Mouse (Mus musculus) left cerebral cortex, adult 11 months (tissue): ENCODE data around the gene Unk.

ENCODE experiments used
- DNase-seq: peaks from one replicate; pipeline ENCODE4 v3.0.0; 2022; ENCODE audit warnings: low spot score

Gene Unk

GRCm38 (mm10) chr11:116108464-116109137, 78.5 kb downstream of the Unk start:
- no peak for DNase-seq

- DNase-seq: no peak
Measured at GRCm38 (mm10) chr11:116109441-116110081, 79.4 kb downstream of the Unk start.

DNA sequence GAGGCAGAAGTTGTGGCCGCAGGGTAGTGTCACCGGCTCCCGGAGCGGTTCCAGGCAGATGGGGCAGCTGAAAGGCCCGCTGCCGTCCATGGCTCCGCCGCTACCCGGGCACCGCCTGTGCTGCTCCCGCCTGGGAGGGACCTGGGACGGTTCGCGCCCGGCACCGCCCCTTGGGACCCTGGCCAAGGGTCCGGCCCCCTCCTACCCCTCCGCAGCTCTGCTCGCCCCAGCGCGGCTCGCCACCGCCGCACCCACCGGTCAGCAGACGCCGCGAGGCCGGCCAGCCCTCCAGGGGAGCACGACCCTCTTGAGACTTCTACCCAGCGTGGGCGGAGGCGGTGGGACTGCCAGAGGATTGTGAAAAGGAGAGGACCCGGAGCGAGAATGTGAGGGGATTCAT, 80.0 kb downstream of the Unk start:
- no peak for DNase-seq

- DNase-seq: no peak
Measured at GRCm38 (mm10) chr11:116110540-116110939, 80.4 kb downstream of the Unk start.
